Mouse (Mus musculus) midbrain, embryonic 10.5 days (tissue): ENCODE data around the gene Sgms2. TPM values are rescaled to one million over a fixed set of nuclear protein-coding genes. Genes with fewer than 3 reads are reported as not detected.

Experiments
- DNase-seq: peaks from one replicate; pipeline ENCODE4 v3.0.0-alpha.2; 2017; ENCODE audit warnings: low spot score
- H3K27ac ChIP-seq: fragments of 300-500 bp; sonication (generic); replicated peaks from 2 replicates; pipeline ENCODE4 v1.5.1; 2016; ENCODE audit warnings: mild to moderate bottlenecking
- H3K27me3 ChIP-seq: fragments of 300-500 bp; sonication (generic); 2 replicates; pipeline ENCODE4 v1.6.1; 2016; ENCODE audit warnings: low read depth, mild to moderate bottlenecking; ENCODE audit not compliant: poor library complexity, severe bottlenecking
- H3K36me3 ChIP-seq: fragments of 300-500 bp; sonication (generic); 2 replicates; pipeline ENCODE4 v1.6.1; 2016; ENCODE audit warnings: mild to moderate bottlenecking, moderate library complexity
- H3K4me1 ChIP-seq: fragments of 300-500 bp; sonication (generic); 2 replicates; pipeline ENCODE4 v1.6.1; 2016
- H3K4me3 ChIP-seq: fragments of 300-500 bp; sonication (generic); 2 replicates; pipeline ENCODE4 v1.5.1; 2016; ENCODE audit warnings: mild to moderate bottlenecking, moderate library complexity
- H3K9me3 ChIP-seq: fragments of 300-500 bp; sonication (generic); replicated peaks from 2 replicates; pipeline ENCODE4 v1.6.1; 2016; ENCODE audit warnings: mild to moderate bottlenecking
- WGBS: fragments of 180-500 bp; shearing (Covaris S2); methylation state at CpG from one replicate; pipeline ENCODE4 v1.1.7; 2016; 5-methylcytosine and 5-hydroxymethylcytosine counted together
- polyA plus RNA-seq: library from polyadenylated mRNA; unstranded; fragments of >200 nt; fragmentation: Nextera tagmentation; extraction: Ambion mirVana; gene quantifications from 2 replicates; pipeline ENCODE4 v1.2.1, GENCODE M21; 2016

The Sgms2 gene
- polyA plus RNA-seq, 1 experiment from 2014 or later, result 0.59 TPM

DNA sequence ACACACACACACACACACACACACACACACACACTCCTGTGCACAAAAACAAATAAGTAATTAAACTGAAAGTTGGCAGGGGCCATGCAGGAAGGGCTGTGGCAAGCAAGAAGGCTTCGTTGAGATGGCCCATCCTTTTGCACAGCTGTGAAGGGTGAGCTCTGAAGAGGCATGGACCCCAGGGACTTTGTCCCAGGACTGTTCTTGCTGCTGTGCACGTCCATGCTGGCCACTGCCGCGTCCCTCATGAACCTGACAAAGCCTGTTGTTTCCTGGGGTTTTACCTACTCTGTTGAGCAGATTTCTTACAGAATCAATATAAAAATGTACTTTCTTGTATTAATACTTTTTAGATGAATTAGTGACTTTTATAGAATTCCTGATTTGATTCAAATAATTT, 199.3 kb downstream of the Sgms2 start:
- Histone ChIP-seq H3K4me3 (no peak overlapping the region), H3K27me3 (no peaks in the 10 kb centered on the region), H3K9me3 (0 out of 2 replicates have a peak, but pooled peaks cover 3% of the 10 kb centered on the region), H3K36me3 (no peaks in the 10 kb centered on the region), H3K4me1 (no peaks in the 10 kb centered on the region), H3K27ac (no peak overlapping the region)
- 93% methylated on average over 4 of the region's 4 CpGs for WGBS
- no peak for DNase-seq

DNA sequence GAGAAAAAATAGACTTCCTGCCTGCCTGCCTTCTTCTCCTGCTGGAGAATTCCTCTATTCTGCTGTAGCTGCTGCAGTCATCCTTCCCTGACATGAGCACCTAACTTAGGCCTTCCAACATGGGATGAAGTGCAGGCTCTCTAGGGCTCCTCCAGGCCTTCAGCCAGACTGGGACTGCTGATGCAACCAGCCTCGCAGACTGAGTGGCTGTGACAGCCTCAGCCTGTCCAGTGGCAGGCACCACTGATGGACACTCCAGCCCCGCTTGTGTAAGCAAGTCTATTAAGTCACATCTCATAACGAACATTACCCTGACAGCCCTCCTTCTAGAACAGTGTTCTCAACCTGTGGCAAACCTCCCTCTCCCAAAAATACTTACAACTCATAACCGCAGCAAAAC, 217.1 kb downstream of the Sgms2 start:
- 86% methylated on average over 4 of the region's 4 CpGs for WGBS
- no peak for DNase-seq
- H3K27me3 ChIP-seq, result peaks cover 20% of the 10 kb centered on the region

DNA sequence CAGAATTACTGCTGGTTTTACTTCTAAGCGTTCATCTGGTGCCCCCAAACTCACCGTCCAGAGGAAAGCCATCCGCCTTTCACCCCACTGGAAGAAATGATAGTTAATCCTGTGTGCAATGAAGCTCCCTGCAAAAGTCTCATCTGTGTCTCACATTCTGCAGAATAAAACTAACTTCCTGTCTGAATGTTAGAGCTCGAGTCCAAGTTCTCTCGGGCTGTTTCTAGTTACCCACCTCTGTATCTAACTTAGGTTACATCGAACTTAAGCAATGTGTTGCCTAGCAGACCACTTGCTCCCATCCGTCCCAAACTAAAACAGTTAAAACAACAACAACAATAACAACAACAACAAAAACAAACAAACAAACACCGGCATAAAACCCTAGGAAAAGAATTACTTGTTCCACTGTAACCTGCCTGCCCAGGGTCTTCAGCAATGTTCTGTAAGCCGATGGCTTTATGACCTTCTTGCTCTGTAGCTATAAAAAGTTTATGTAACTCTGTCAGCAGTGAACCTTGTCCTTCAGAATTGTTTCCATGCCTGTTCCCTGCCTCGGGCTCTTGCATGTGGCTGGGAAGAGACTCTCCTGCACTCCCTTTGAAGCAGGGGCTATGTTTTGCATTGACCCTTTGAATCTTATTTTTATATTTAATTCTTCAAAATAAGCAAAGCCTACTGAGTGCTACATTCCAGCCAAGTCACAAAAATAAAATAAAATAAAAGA, 218.7 kb downstream of the Sgms2 start:
- Histone ChIP-seq H3K36me3 (no peaks in the 10 kb centered on the region), H3K27ac (peak overlapping the region; percentile 85), H3K9me3 (no peaks in the 10 kb centered on the region), H3K4me3 (peak overlapping the region; percentile 76), H3K27me3 (peaks cover 36% of the 10 kb centered on the region), H3K4me1 (peaks cover 38% of the 10 kb centered on the region)
- 67% methylated on average over 10 of the region's 10 CpGs for WGBS
- no peak for DNase-seq

More for the DNA sequence above, 217.1 kb downstream of the Sgms2 start:
- H3K4me1 ChIP-seq, result peaks cover 34% of the 10 kb centered on the region
- no peak overlapping the region for H3K27ac ChIP-seq
- H3K4me3 ChIP-seq, result no peak overlapping the region
- H3K36me3 ChIP-seq, result no peaks in the 10 kb centered on the region
- no peaks in the 10 kb centered on the region; the same call in 1 of the 2 replicates for H3K9me3 ChIP-seq

DNA sequence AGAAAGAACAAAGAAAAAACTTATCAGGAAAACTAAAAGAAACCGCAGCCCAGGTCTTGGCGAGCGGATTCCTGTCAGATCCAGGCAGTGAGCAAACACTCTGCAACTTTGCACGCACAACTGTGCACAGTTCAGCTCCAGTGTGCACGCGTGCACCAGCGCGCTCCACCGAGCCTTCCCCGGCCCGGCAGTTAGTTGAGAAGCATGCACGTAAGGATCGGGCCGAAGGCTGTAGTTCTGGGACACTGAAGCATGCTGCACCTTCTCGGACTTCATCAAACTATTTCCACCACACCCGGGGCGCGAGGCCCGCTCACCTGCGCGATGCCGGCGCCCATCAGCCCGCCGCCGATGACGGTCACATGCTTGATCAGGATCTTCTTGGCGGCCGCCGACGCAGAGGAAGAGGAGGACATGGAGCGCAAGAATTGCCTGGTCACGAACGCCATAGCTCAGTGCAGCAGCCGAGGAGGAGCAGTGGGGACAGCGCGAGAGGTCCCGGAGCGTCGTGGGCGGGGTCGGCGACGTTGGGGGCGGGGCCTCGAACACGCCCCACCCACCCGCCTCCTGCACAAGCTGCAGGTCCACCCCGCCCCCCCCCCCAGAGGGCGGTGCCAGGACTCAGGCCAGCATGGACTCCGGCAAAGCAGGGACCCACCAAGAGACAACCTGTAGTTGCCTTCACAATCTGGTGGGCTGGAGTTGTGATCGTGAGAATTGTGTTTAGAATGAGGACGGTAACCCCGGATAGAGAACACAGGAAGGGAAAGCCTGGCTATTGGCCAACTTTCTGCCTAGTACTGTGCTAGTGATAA, 219.4 kb downstream of the Sgms2 start, which contains the start of gene Hadh:
Hadh (minus strand) TSS at position 543 of the 815 bp plus-strand sequence.
- Histone ChIP-seq H3K36me3 (no peaks in the 10 kb centered on the region), H3K4me3 (peak within 1 kb of the TSS; percentile 76), H3K4me1 (peaks cover 38% of the 10 kb centered on the region), H3K9me3 (no peaks in the 10 kb centered on the region), H3K27ac (peak within 1 kb of the TSS; percentile 85), H3K27me3 (peaks cover 44% of the 10 kb centered on the region)
- DNase-seq, result peak; percentile 89
- under 1% methylated on average over 54 of the region's 54 CpGs for WGBS

DNA sequence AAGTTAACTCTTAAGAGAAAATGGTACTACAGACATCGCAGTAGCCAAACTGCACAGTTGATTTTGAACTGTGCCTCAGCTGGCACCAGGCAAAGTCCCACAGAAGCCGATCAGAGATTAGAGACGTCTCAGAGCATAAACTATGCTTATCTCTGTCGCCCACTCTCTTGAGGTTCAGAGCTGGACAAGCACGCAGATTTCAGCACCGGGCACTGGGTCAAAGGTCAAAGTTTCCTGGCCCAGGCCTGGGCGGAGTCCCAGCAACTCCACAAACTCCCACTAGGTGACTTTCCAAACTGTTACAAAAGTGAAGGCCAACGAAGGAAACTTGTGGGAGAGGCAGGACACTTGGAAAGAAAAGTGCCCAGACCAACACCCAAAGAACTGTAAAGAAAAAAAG, 220.1 kb downstream of the Sgms2 start:
- DNase-seq, result peak; percentile 75
- Histone ChIP-seq H3K36me3 (no peaks in the 10 kb centered on the region), H3K27me3 (peaks cover 50% of the 10 kb centered on the region), H3K4me3 (peak overlapping the region; percentile 76), H3K4me1 (peaks cover 38% of the 10 kb centered on the region), H3K9me3 (no peaks in the 10 kb centered on the region), H3K27ac (peak overlapping the region; percentile 85; the same call in 1 of the 2 replicates)
- WGBS, result 8% methylated on average over 8 of the region's 8 CpGs

DNA sequence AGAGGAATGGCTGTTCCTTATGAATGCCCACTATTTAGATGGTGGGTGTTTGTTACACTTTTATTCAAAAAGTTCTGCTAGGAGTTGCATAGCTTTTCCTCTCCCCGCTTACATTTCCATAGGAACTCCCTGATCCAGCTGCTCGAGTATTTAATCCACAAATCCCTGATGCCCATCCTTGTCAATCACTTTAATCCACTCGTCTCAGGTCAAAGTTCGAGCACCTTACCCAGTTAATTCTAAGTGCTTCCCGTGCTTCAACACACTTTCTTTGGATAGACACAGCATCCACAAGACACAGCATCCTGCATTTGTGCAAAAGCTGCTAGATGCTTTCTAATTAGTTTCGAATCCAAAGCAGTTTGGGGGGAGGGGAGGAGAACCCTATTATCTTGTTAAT, 220.8 kb downstream of the Sgms2 start:
- H3K36me3 ChIP-seq, result no peaks in the 10 kb centered on the region
- peaks cover 38% of the 10 kb centered on the region for H3K4me1 ChIP-seq
- peaks cover 56% of the 10 kb centered on the region for H3K27me3 ChIP-seq
- DNase-seq, result no peak
- no peaks in the 10 kb centered on the region for H3K9me3 ChIP-seq
- 19% methylated on average over 6 of the region's 6 CpGs for WGBS
- H3K4me3 ChIP-seq, result peak overlapping the region; percentile 76
- no peak overlapping the region for H3K27ac ChIP-seq

Other genes starting within 250 kb of the Sgms2 start
- 78.5 and 79.3 TPM in 2 replicates for gene Hadh, start 219.3 kb downstream of the Sgms2 start, polyA plus RNA-seq
- gene Cyp2u1, start 188.2 kb downstream of the Sgms2 start, polyA plus RNA-seq, result 1.2 and 1.8 TPM in 2 replicates
- gene Papss1, start 73.4 kb upstream of the Sgms2 start, polyA plus RNA-seq, result 58.7 and 66.4 TPM in 2 replicates